Mouse (Mus musculus) ovary, postnatal 10 days (tissue): Measurements from ENCODE around the gene Olfr24.
"Not testable (repeated sequence)": the region's sequence is repeated elsewhere in the genome, so short reads cannot be mapped to it uniquely, and the experiment has no call there.

Experiments used
- DNase-seq: peaks from one replicate; pipeline ENCODE4 v3.0.0; 2022; ENCODE audit warnings: low spot score

Gene Olfr24

DNA sequence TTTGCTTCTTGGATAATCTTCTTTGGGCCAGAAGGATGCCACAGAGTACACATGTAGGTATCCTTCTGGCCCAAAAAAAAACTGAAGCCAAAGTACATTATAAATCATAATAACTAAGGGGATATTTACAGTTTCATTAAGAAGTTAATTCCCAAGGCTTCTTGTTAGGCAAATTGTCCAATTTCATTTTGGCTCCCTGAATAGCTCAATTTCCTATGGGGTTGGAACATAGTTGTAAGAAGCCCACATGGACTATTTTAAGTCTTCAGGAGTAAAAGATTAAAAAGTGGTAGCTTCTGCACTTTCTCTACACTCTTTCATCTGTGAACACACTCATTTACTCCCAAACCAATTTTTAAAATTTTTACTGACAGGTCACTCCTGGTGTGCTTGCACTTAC lies at the start of gene Olfr24:
Gene Olfr24 (minus strand): TSS at position 101 of the 400 bp plus-strand sequence.
- no peak for DNase-seq

DNA sequence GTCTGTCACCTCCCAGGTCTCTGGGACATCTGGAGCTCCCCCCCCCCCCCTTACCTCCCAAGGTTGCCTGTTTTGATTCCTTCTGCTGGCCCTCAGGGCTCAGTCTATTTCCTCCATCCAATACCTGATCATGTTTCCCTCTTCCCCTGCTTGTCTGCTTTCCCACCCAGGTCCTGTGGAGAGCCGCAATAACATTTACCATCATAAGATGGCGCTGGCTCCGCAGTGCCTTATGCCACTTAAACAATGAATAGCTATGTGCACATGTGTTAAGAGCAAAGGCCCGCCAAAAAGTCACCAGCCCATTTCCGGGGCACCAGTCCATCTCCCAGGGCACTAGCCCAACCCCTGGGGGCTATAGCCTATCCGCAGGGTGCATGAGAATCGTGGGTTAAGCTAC lies 21.5 kb upstream of the Olfr24 start:
- no peak for DNase-seq

DNA sequence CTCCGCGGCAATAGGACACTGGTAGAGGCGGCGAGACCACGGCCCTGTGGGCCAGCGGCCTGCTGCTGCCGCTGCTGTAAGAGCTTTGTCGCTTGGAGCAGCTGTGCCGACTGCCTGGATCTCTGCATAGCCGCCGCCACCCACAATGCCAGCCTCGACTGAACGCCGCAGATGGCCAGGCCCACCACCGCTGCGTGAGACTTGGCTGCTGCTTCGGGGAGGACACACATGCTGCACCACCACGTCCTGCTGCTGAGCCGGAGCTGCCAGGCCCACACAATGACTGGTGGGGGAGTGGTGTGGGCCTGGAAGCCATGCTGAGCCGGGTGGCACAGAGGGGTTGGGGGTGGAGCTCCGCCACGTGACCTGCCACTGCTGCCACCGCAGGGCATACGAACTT lies 15.7 kb upstream of the Olfr24 start:
- DNase-seq: no peak

DNA sequence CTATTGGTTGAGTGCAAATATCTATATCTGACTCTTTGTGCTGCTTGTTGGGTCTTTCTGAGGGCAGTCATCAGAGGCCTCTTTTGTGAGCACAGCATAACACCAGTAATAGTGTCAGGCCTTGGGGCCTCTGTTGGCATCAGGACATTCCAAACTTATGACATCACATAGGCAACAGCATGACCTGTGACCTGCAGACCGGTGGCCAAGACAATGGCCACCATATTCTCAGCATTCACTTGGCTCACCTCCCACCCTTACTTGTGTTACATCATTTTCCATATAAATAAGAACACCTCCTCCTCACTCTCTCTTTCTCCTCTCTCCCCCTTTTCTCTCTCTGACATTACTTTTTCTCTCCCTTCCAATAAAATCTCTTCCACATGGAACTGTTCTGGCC lies 15.2 kb upstream of the Olfr24 start:
- DNase-seq: no peak

DNA sequence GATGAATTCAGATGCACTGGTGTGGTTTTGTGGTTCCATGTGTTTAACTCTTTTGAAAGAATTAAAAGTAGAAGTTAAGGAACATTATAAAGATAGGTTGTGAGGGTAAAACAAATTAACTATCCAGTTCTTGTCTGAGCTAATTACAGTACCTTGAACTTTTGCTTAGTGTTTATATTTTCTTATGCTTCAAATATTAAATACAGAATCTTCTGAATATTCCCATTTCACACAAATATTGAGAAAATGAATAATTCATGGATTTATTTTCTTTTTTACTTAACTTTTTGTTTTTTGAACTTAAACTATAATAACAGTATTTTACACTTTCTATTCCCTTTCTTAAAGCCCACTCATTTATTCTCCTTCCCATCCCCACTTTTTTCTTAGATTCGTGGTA lies 8.2 kb downstream of the Olfr24 start:
- DNase-seq: no peak

DNA sequence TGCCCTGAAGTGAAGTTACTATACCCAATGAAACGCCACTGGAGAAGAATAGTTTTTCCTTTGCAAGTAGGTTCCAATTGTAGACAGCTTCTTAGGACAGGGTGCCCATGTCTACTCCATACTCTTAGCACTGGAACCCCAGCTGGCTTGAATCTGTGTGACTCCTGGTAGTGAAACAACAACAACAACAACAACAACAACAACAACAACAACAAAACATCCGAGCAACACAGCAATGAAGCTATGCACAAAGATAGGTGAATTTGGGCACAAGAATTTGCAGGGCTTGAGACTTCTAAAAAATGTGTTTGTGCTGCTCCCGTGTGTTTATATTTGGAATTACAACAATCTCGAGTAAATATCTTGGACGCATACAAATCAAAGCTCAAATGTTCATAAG lies 19.2 kb downstream of the Olfr24 start:
- no peak for DNase-seq

DNA sequence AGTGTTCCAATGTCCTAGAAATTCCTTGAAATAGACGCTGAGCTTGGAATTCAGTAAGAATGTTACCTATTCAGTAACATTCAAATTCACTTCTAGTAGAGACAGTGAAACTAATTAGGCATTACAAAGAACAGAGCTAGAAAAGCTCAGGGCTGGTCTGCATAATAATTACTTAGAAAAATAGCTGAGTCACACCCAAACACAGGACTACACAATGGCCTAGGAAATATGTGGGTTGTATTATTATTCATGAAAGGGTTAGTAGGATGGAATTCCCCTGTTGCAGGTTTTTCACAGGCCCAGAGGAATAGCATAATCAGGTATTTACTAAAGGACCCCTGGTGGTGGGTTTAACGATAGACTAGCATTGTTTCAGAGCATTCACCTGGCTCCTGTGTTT lies 29.6 kb downstream of the Olfr24 start:
- not testable (repeated sequence) for DNase-seq

DNA sequence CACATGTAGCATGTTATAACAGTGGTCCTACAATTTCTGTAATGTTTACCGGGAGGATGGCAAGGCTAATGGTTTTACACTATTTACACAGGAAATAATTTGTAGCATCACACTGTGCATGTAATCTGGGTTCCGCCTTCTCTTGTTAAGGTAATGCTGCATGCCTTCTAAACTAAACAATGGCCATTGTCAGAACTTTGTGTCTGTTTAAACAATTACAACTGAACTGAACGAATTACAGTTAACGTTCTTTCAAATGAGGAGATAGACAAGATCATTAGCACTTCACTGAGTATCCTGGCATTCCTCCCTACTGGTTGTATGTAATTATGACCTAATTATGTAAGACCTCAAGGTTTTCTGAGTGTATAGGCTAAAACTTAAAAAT lies 41.1 kb downstream of the Olfr24 start:
- DNase-seq: no peak

DNA sequence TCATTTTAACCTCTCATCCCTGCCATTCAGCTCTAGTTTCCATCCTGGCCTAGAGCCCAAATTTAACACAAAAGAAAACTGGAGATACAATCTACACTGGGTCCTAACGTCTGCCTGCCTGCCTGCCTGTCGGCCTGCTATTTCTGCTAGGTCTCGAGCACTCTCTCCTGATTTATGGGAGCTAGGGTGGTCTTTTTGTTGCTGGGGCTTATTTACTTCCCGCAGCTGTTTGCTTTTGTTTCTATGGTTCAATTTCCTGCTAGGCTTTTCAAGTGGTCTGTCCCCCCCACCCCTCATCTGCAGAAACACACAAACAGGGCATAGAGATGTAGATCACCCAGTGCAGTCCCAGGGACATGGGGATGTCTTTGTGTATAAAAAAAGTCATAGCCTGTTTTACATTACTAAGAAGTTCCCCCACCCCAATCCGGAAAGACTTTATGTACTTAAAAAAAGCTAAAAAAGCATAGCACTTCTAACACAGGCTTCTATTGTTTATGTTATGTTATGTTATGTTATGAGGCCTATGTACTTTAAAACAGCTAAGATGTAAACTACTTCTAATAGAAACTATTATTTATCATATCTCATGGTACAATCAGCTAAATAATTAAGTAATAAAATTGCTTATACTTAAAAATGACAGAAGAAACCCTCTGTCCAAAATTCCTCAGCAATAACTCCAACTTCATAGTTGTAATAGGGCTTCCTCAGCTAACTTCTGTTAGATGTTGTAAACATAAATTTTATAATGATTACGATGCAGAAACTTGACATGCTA lies 41.7 kb downstream of the Olfr24 start:
- DNase-seq: no peak

DNA sequence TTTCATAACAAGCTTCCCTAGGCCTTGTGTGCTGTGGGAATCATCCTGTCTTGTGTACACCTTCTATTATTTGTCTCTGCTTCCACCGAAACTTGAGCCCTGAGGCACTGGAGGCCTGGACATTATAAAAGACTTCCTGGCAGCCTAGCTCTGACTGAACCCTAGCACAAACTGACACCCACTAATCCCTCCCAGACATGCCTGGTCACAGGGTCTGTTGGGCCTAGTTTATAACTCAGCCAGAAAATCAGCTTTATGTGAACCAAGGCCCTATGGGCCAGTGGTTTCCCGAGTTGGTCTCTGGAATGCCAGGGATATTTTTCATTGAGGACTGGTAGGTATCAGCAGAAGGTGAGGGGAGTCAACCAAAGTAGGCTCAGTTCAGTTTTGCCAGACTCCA lies 42.8 kb downstream of the Olfr24 start:
- no peak for DNase-seq

DNA sequence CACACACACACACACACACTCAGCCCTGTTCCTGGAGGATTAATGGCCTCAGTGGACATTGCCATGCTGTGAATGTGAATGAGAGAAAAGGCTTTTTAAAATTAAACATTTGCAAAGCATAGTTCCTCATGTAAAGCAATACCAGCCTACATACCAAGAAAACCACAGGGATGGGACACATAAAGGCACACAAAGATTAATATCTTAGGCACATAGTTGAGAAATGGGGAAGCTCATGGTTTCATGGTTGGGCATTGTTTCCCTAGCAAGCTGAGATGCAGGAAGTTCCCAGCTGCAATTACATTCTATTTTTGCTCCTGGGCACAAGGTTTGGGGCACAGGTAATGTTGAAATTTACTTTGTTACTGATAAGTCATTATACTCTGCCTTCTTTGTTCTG lies 58.2 kb downstream of the Olfr24 start:
- DNase-seq: no peak
